Mouse (Mus musculus): ENCODE results near the gene Doc2g.

Gene Doc2g

DNA sequence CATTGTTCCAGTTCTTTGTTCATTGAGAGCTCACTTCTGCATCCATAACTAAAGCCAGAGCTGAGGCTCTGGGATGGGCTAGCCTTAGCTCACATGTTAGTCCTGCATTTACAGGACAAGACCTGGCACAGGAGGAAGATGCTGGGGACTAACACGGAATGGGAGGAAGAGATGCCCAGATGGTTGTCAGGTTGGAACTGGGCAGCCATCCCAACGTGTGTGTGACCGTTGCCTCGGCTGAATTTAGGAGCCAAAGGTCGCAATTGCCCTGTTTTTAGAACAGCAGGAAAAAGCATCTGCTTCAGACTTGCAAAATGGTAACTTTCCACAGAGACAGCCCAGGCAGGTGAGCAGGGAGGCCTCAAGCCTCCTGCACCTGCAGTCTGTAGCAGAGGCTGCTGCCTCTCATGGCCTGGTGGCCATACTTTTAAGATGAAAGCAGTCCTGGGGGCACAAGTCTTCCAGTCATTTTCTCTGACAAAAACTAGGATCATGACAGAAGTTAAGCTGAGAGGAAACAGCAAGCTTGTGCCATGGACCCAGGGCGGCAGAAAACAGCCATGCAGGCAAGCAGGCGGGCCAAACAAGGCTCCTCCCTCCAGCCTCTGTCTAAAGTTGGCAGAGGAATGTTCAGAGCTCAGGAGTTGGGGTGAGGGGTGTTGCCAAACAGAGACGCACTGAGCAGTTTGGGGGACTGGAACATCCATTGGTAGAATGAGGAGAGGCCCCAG lies 52.3 kb downstream of the Doc2g start:
- DNase-seq, result no peak

DNA sequence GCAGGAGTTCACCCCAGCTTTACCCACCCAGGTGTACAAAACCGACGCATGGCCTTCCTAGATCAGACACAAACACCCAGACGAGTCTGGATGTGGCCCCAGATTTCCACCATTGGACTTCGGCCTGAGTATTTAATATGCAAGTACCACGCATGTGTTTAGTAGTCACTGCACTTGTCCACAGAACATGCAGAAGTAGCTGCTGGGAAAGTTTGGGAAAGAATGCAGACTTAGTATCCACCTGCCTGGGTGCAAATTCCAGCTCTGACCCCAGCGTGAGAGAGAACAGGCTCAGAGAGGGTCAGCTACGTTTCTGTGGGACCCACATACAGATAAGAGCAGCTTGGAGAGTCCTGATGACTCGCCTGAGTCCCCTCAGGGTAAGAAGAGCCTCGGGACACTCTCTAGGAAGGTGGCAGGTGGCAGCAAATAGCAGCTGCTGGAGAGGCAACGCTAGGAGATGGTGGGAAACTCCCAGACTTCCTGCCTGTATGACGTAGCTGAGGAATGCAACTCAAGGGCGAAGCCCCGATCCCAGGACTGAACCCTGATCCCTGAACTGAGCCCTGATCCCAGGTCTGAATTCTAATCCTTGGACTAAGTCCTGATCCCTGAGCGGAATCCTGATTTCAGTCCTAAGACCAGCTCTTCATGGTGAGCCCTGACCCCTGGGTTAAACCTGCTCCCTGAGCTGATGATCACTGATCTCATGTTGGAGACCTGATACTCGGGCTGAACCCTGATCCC lies 53.0 kb downstream of the Doc2g start:
- DNase-seq, result no peak
